ENCODE assay signal across 12 mouse cellular contexts in genomic region chr11:54312021-54312420, GRCm38 (mm10). TPM values are rescaled to one million over a fixed set of nuclear protein-coding genes. Genes with fewer than 3 reads are reported as not detected.
DNase-seq lines count a peak whose midpoint lies in the region; ATAC-seq lines count a peak whose summit lies in the region.
"Had no signal": no experiment of that assay in that cellular context is flagged by ENCODE, and none has a peak within 500 bp of the region (broad histone marks: within the 10 kb centered on the region; RNA-seq: fewer than 3 reads in every experiment).

No protein-coding gene starts in this region.

- no peaks in the 10 kb centered on the region for H3K27me3 ChIP-seq in kidney, embryonic 14.5 days (ENCODE audit: control insufficient read depth, insufficient read depth, low read length)
- no peaks in the 10 kb centered on the region for H3K27me3 ChIP-seq in neural tube, embryonic 11.5 days (ENCODE audit: control insufficient read depth, insufficient read depth, low read length)

- no peak overlapping the region for H3K4me2 ChIP-seq in kidney, embryonic 14.5 days (replicated peaks; ENCODE audit: low read depth, low read length)
- H3K4me2 ChIP-seq in neural tube, embryonic 11.5 days (ENCODE audit: low read depth): no peak overlapping the region

- H3K36me3 ChIP-seq in kidney, embryonic 14.5 days (ENCODE audit: control insufficient read depth, insufficient read depth, low read length): no peaks in the 10 kb centered on the region
- H3K36me3 ChIP-seq in neural tube, embryonic 11.5 days (ENCODE audit: control insufficient read depth, insufficient read depth, low read length): no peaks in the 10 kb centered on the region

- no peaks in the 10 kb centered on the region for H3K9me3 ChIP-seq in kidney, embryonic 14.5 days (ENCODE audit: control insufficient read depth, low read length)
- no peaks in the 10 kb centered on the region for H3K9me3 ChIP-seq in neural tube, embryonic 11.5 days (ENCODE audit: control insufficient read depth, low read length)

- no peak overlapping the region for H3K4me3 ChIP-seq in kidney, embryonic 14.5 days (ENCODE audit: low read length)
- H3K4me3 ChIP-seq in neural tube, embryonic 11.5 days (ENCODE audit: low read depth, low read length): no peak overlapping the region

- no peak for ATAC-seq in kidney, embryonic 14.5 days (ENCODE audit: low FRiP score, low TSS enrichment)
- ATAC-seq in neural tube, embryonic 11.5 days (ENCODE audit: insufficient read depth, low FRiP score, low TSS enrichment): peak; percentile 71
- ATAC-seq: Patski had no signal

- no peak overlapping the region for H3K27ac ChIP-seq in kidney, embryonic 14.5 days (ENCODE audit: low read depth, low read length)
- peak overlapping the region; percentile 40; the same call in 1 of the 2 replicates for H3K27ac ChIP-seq in neural tube, embryonic 11.5 days (ENCODE audit: low read depth, low read length)

- no peaks in the 10 kb centered on the region for H3K4me1 ChIP-seq in kidney, embryonic 14.5 days (ENCODE audit: control insufficient read depth, insufficient read depth, low read length)
- H3K4me1 ChIP-seq in neural tube, embryonic 11.5 days (ENCODE audit: control insufficient read depth, insufficient read depth, low read length): peaks cover 27% of the 10 kb centered on the region

- 13% methylated on average over 5 of the region's 5 CpGs for WGBS in kidney, embryonic 14.5 days
- WGBS in neural tube, embryonic 11.5 days: 9% methylated on average over 5 of the region's 5 CpGs

- no peak overlapping the region for H3K9ac ChIP-seq in kidney, embryonic 14.5 days (ENCODE audit: low read depth, low read length)
- peak overlapping the region; percentile 16; the same call in 1 of the 2 replicates for H3K9ac ChIP-seq in neural tube, embryonic 11.5 days (ENCODE audit: low read length)

- peak; percentile 41 for DNase-seq in kidney, adult 11 months
- peak; percentile 66 for DNase-seq in adrenal gland, adult 8-10 months
- peak; percentile 39 for DNase-seq in forelimb bud, embryonic 11.5 days (ENCODE audit: low read depth, low spot score)
- peak; percentile 14 to 44 for DNase-seq in kidney, postnatal 25 days
- DNase-seq in neural tube, embryonic 11.5 days (ENCODE audit: low spot score): peak; percentile 39
- DNase-seq in urinary bladder, postnatal 10 days (ENCODE audit: low spot score): no peak
- DNase-seq in thymus, postnatal 36 days: no peak

RNA-seq across cellular contexts. Expression of gene Acsl6, which starts 8.4 kb away (rescaled TPM):
- 0.37 and 1.3 TPM in 2 replicates for polyA plus RNA-seq in kidney, embryonic 14.5 days (2014; fragmentation: Nextera tagmentation; extraction: Ambion mirVana)
- 10 to 100 TPM in 1 of 4 experiments, 1 to 10 TPM in 3; 8.0 to 11.3 (median 8.6) TPM for total RNA-seq in adrenal gland, adult 8-10 months (2022)
- 16.6 and 17.7 TPM in 2 replicates for polyA plus RNA-seq in neural tube, embryonic 11.5 days (2014; fragmentation: Nextera tagmentation; extraction: Ambion mirVana)
- polyA plus RNA-seq: liver, adult 2 months had no signal

RNA-seq across cellular contexts. Expression of gene Il3, which starts 44.9 kb away (rescaled TPM):
- not detected in 2 replicates for polyA plus RNA-seq in kidney, embryonic 14.5 days (2014; fragmentation: Nextera tagmentation; extraction: Ambion mirVana)
- total RNA-seq in adrenal gland, adult 8-10 months (2022): not detected
- polyA plus RNA-seq in neural tube, embryonic 11.5 days (2014; fragmentation: Nextera tagmentation; extraction: Ambion mirVana): not detected in 2 replicates
- total RNA-seq: liver, adult 2 months had no signal
- polyA plus RNA-seq: frontal cortex, adult 2 months; liver, adult 2 months; Patski; stomach, embryonic 14.5 days had no signal

RNA-seq across cellular contexts. Expression of gene Meikin, which starts 58.4 kb away (rescaled TPM):
- not detected in 2 replicates for polyA plus RNA-seq in kidney, embryonic 14.5 days (2014; fragmentation: Nextera tagmentation; extraction: Ambion mirVana)
- total RNA-seq in adrenal gland, adult 8-10 months (2022): not detected
- not detected in 2 replicates for polyA plus RNA-seq in neural tube, embryonic 11.5 days (2014; fragmentation: Nextera tagmentation; extraction: Ambion mirVana)
- total RNA-seq: liver, adult 2 months had no signal
- polyA plus RNA-seq: frontal cortex, adult 2 months; liver, adult 2 months; Patski; stomach, embryonic 14.5 days had no signal

Comparison
In these comparisons a context has a peak if more than half of its experiments do, and no peak if none do; other contexts are left out.
1. DNase-seq: peak in kidney, adult 11 months (single experiment), adrenal gland, adult 8-10 months (single experiment), forelimb bud, embryonic 11.5 days (single experiment), kidney, postnatal 25 days (2 of 2) and neural tube, embryonic 11.5 days (single experiment); none in urinary bladder, postnatal 10 days (single experiment) and thymus, postnatal 36 days (0 of 2).